Mouse (Mus musculus) mesoderm, embryonic 11.5 days (tissue): ENCODE data around the gene Manbal.
"Not testable (repeated sequence)": the region's sequence is repeated elsewhere in the genome, so short reads cannot be mapped to it uniquely, and the experiment has no call there.

ENCODE experiments used
- DNase-seq: peaks from one replicate; pipeline ENCODE4 v3.0.0-alpha.2; 2012; ENCODE audit warnings: low read depth, low spot score

The Manbal gene

DNA sequence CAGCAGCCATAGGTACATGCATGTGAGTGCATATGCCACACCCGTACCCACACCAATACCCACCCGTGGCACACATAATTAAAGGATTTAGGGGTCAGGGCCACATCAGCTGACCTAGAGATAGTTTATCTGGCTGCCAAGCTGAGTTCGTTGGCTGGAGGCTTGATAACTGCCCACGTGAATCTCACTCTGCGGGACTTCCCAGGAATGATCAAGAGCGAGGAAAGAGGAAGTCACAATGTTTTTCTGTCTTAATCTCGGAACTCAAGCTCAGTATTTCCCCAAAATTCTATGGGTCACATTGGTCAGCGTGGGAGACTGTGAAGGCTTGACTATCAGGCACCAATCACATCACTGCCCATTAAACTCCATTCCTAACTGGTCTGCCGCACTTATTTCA lies 632 bp upstream of the Manbal start:
- DNase-seq: no peak

DNA sequence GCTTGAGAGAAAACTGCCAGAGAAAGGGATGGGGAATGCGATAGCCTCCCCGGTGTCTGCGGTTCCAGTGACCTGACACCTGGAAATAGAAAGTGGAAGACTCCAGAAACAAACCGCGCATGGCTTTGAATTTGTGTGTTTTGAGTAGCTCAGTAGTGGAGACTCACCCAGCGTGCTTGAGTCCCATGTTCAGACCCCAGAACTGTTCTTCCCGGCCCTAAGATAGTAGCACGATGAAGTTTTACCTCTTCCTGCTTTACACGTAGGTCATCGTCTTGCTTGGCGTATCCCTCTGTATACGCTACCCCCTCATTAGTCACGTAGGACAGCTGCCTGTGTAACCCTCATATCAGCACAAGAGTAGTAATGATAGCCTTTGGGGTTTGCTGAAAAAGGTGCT lies 597 bp downstream of the Manbal start:
- DNase-seq: no peak

DNA sequence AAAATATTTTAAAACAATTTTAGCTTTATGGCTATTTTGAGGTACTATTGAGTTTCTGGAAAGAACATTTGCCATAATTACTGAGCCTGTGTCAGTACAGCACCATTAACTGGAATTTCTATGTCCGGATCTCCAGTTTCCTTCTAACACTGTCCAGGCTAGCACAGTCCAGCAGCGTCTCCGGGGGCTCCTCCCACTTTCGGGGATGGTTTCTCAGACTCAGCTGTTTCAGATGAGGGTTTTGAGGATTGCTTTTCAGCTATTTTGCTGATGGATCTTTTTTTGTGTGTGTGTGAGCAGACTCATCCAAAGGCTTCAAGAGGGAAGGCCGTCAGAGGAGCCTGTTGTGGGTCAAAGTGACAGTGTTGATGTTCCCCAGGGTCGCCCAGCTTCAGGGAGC lies 4.3 kb downstream of the Manbal start:
- no peak for DNase-seq

DNA sequence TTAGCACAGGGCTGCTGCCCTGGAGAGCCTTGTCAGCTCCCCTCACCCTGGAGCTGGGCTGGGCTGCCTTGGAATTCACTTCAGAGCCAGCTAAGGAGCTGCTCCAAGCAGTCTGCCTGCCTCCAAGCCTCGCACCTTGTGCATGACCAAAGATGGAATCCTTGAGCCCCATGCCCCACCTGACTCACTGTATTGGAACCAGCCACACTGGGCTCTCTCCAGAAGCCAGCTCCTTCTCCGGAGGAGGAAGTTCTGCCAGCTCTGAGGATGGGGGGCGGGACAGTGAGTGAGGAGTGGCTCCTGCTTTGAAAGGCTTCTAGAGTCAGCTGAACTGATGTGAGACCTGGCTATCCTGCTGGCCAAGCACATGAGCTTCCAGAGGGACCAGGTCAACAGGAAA lies 6.3 kb downstream of the Manbal start:
- DNase-seq: no peak

DNA sequence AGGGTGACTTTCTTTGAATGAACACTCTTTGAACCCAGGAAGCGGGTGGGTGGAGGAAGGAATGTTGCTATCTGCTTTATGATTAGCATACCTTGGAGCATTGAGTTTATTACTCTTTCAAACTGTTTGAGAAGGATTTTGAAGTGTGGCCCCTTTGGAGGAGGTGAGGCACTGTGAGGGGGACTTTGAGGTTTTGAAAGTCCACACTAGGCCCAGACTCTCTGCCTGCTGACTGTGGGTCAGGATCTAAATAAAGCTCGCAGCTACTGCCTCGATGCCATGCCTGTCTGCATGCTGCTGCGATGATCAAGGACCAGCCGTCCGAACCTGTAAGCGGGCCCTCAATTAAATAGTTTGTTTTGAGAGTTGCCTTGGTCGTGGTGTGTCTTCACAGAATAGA lies 7.7 kb downstream of the Manbal start:
- no peak for DNase-seq

DNA sequence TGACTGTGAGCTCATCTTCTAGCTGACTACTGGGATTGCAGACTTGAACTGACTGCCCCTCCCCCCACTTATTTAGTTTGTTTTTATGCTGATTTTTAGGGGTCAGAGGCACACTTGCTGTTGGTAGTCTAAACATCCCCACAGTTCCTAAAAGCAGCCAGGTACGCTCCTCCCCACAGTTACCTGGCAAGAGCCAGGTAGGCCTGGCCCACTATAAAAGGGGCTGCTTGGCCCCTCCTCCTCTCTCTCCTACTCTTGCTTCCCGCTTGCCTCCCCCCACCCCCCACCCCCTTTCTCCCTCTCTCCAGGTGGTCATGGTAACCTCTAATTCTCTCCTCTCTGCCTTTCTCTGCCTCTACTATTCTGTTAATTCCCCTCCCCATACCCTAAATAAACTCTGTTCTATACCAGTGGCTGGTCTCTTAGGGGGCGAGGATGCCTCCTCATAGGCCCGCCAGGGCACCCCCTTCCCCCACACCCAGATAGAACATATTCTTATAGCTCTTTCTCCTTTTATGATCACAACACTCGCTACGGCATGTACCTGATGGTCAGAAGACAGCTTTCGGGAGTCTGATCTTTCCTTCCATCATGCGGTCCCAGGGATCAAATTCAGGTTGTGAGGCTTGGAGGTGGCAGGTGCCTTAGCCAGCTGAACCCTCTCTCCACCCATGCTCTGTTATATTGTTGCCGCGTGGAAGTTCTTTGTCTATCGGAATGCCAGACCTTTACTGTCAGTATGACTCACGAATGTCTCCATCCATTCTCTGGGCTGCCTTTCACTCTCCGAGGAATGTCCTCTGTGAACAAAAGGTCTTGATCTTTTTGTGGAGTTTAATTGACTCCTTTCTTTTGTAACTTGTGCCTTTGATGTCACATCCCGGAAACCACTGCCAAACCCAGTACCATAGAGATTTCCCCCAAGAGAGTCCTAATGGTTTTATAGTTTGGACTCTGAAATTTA lies 8.7 kb downstream of the Manbal start:
- peak; percentile 59 for DNase-seq

DNA sequence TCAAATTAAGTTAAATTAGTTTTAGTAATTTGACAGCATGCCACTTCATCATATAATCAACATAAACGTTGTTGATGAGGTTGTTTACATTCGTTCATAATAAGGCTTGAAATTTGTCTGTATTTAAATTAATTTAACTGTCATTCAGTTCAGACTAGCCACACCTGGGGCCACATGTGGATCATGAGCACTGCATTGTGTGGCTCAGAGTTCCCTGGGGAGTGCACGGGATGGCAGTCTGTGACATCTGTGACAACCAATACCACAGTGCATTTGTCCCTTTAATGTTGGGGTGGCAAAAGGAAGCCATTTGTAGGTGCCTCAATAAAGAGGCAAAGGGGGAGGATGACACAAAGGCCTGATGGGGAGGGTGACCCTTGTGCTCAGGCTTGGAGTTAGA lies 9.6 kb downstream of the Manbal start:
- no peak for DNase-seq

DNA sequence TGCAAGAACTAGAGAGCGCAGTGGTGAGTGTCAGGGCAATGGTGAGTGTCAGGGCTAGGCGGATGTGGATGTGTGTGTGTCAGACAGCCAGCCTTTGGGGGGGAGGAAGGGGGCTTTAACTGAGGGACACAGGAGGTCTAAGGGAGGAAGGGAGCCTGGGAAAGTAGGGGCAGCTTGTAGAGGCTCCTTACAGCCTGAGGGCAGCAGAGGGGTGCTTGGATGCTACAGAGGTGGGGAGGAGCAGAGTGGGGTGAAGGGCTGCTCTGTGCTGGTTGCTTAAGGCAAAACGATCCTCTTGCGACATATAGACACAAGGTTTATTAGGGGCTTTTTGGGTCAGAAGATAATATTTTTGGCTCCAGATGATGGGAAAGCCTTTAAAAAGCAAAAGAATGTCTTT lies 17.4 kb downstream of the Manbal start:
- no peak for DNase-seq

DNA sequence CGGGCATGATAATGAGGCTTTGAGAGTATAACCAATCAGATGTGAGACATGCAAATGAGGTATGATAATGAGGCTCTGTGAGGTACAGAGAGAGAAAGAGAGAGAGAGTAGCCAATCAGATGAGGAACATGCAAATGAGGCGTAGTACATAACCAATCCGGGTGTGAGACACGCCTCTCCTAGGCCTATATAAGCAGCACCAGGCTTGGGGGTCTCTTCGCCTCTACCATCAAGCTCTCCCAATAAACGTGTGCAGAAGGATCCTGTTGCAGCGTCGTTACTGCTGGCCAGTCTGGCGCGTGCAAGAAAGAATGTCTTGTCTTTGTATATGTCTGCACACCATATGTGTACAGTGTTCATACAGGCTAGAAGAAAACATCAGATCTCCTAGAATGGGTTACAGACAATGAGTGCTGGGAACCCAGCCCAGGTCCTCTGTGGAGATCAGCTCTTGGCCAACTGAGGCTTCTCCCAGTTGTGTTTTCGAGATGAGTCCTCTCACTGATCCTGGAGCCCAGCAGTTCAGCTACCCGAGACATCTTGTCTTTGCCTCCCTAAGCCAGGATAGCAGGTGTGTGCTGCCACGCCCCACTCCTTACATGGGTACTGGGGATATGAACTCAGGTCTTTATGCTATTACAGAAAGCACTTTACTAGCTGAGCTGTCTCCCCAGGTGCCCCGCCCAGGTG lies 21.7 kb downstream of the Manbal start:
- DNase-seq: not testable (repeated sequence)

DNA sequence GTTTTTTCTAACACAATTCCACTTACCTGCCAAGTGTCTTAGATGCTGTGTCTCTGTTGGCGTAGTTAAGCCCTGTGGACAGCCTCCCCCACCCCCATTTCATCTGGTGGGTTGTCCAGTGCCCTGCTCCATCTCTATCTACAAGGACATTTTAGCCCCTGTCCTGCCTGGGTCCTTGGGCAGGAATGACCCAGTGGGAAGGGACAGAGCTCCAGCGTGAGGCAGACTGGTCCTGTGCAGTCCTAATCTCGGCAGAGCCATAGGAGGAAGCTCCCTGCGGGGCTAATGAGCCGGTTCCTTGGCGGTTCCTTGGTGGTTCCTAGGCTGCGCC lies 22.2 kb downstream of the Manbal start:
- no peak for DNase-seq

DNA sequence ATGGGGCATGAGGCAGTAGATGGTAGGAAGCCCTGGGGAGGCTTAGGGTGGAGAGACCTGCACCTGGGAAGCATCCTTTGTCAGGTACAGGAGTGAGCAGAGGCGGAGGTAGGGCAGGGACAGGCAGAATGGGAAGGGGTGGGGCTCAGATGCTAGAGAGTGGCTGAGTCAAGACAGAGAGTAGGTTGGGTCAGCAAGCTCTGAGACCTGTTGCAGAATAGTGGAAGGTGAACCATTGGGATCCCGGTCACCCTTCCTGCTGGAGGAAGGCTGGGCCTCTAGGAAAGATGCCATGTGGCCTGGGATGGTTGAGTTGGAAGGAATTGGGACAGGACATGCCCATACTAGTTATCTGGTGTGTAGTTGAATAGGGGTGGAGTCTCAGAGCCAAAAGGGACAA lies 24.9 kb downstream of the Manbal start:
- no peak for DNase-seq

DNA sequence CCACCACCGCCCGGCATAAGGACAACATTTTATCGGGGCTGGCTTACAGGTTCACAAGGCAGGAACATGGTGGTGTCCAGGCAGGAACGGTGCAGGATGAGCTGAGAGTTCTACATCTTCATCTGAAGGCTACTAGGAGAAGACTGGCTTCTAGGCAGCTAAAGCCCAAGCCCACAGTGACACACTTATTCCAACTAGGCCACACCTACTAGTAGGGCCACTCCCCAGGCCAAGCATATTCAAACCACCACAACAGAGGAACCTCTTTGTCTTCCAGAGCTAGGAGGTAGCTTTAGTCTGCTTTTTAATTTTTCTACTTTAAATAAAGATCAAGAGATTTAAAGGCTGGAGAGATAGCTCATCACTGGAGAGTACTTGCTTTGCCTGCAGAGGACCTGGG lies 26.2 kb downstream of the Manbal start:
- no peak for DNase-seq

DNA sequence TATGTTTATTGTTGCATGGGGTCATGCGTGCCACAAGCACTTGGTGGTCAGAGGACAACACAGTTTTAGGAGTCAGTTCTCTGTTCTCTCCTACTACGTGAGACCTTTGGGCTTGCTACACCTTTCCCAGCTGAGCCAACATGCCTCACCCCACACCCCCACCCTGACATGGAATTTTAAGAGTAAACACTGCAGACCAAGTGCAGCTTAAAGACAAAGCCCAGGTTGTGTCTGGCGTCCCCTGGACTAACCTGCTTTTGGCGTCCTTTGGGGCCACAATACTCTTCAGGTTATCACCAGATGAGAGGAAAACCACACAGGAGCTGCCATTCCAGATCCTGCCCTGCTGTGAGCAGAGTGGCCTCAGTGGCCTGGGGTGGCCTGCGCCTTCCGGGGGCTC lies 27.5 kb downstream of the Manbal start:
- DNase-seq: no peak

DNA sequence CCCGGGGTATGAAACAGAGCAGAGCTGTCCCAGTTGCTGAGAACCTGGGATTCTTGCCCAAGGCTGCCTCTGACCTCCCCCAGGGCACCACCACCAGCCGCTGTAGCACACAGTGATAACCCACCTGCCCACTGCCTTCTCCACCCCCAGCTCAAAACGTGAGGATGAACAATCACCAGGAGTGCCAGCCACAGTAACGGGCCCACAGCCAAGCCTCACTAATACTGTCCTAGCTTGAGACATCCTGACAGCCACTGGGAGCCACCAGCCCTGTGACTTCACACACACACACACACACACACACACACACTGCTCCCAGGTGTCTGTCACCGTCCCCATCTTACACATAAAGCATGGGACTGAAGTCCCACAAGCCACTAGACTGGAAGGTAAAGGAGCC lies 28.0 kb downstream of the Manbal start:
- no peak for DNase-seq

DNA sequence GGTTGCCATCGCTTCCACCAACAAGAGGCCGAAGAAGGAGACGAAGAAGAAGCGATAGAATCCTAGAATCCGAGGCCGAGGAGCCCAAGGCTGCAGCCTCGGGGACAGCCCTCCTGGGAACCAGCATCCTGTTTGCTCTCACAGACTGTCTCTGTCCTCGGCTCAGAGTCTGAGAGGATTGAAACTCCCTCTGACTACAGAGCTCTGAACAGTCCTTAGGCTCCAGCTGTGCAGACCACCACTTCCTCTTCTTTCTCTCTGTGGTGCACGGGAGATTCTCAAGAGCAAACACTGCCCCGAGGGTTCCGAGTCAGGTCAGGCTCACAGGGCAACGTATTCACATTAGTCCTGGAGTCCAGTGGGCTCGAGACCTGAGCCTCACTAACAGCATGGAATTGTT lies 28.6 kb downstream of the Manbal start:
- no peak for DNase-seq

DNA sequence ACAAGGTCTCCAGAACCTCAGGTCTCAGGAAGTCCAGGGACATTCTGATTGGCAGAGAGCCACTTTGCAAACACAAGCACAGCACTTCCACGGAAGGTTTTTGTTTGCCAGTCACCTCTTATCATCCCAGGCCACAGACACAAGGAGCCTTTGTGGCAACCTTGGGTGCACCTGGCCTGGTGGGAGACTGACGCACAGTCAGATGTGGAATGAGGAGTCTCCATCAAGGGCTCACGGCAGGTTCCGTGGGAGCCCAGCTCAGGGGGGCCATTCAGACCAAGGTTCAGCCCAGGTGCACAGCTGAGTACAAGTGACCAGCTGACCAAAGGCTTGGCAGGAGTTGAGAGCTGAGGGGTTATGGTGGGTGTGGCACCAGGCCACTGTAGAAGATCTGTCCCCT lies 30.0 kb downstream of the Manbal start:
- no peak for DNase-seq

DNA sequence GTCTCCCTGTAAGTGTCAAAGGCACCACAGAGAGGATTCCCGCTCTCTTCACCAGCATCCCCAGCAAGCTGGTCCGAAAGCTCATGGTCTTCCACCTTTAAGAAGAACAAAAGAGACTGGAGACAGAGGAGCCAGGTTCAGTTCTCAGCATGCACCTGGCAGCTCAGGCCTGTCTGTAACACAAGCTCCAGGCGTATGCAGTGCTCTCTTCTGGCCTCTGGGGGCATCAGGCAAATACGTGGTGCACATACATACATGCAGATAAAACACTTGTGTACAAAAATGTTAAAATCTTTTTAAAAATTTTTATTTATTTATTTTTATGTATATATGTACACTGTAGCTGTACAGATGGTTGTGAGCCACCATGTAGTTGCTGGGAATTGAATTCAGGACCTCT lies 31.1 kb downstream of the Manbal start:
- DNase-seq: no peak

DNA sequence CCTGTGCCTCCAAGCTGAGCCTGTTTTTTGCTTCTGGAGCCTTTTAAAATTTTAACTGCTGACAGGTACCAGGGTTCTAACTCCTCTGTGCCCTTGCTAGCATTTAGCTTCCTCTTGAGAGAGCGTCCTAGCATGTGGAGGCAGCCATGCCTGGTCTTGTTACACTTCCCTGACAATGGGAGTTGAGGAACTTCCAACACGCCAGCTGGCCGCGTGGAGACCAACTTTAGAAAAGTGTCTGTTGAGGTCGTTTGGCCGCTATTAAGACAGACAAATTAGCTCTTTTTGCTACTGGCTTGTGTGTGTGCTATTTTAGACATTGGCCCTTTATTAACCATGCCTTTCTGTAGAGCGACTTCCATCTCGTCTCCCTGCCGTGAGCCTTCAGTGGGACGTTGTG lies 32.4 kb downstream of the Manbal start:
- DNase-seq: no peak

DNA sequence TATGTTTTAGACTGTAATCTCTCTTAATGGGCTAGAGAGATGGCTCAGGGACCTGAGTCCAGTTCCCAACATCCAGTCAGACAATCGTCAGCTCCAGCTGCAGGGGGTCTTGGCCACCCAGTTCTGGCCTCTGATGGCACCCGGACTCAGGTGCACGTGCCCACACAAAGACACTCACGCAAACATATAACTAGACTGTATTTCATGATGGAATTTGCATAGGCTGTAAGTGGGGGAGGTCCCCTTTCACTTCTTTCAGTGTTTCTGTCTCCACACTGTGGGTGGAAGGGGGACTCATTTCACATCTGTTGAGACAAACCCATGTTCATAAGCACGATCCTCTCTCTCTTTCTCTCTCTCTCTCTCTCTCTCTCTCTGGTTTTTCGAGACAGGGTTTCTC lies 33.1 kb downstream of the Manbal start:
- no peak for DNase-seq

DNA sequence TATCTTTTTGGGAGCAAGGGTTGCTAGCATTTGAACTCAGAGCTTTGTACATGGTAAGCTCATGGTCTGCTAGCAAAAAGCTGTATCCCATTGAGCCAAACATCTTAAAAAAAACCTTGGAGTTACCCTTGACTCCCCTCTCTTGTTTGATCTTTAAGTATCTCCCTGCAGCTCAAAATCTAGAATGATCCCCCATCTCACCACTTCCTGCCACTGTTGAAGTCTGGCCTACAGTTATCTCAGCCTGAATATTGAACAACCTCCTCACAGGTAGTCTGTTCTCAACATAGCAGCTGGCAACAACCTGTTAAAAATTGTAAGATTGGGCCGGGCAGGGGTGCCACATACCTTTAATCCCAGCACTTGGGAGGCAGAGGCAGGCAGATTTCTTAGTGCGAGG lies 33.9 kb downstream of the Manbal start:
- no peak for DNase-seq

DNA sequence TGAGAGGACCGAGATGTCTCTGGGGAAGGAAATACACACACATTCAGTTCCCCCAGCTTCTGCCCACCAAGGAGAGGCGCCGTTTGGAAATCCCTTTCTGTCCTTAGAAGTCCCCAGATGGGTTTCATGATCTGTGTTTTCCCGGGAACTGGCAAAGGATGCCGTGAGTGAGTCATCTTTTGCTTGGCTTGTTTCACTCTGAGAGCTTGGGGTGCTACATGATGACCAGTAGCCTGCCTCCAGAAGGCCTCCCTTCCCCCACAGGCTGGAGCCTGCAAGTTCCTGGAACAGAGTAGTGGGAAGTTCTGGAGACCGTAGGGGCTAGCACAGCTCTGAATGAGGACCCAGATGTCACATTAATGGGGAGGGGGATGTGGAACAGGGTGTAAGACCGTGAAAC lies 40.2 kb downstream of the Manbal start:
- no peak for DNase-seq

DNA sequence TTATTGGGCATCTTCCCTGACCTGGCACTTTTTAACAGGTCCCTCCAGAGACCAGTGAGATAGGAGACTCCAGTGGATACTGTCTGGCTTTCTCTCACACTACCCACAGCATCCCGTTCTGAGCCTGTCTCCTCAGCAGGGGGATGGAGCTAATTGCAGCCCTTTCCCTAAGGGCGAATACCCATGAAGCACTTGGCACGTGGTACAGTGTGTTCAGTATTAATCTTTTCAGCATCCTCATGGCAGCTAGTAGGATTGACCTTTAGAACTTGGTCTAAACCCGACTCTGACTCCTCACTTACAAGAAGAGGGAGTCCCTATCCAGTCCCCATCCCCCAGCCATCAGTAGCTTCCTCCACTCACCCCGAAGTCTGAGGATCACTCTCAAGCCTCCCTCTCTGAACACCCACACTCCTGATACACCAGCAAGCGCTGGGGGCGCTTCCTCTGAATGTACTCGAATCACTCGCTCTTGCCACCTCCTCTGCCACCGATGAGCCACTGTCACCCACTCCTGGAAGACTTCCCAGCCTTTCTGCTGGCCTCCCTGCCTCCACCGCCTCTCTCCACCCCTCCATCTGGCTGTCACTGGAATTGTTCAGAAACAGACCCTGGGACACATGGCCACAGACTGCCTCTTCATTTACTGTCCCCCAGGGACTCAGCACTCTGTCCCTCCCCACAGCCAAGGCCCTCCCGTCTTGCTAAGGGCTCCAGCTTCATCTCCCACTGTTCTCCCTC lies 42.6 kb downstream of the Manbal start:
- no peak for DNase-seq
